Mouse (Mus musculus) limb, embryonic 12.5 days (tissue): ENCODE results near the gene Cxcl12. TPM values are rescaled to one million over a fixed set of nuclear protein-coding genes. Genes with fewer than 3 reads are reported as not detected.

ENCODE experiments used
- ATAC-seq: fragments of 200-750 bp; cut with Nextera tagmentation; 2 replicates; pipeline ENCODE4 v1.8.0; 2017; ENCODE audit warnings: low read depth, moderate TSS enrichment; ENCODE audit not compliant: insufficient number of reproducible peaks, insufficient read depth, low FRiP score, low TSS enrichment
- H3K27ac ChIP-seq: fragments of 300-500 bp; sonication (generic); 2 replicates; pipeline ENCODE4 v1.5.1; 2016; ENCODE audit warnings: mild to moderate bottlenecking, moderate library complexity
- H3K27me3 ChIP-seq: fragments of 300-500 bp; sonication (generic); 2 replicates; pipeline ENCODE4 v1.6.1; 2016; ENCODE audit warnings: mild to moderate bottlenecking, moderate library complexity
- H3K36me3 ChIP-seq: fragments of 300-500 bp; sonication (generic); 2 replicates; pipeline ENCODE4 v1.6.1; 2016; ENCODE audit warnings: mild to moderate bottlenecking, moderate library complexity
- H3K4me1 ChIP-seq: fragments of 300-500 bp; sonication (generic); replicated peaks from 2 replicates; pipeline ENCODE4 v1.6.1; 2016
- H3K4me2 ChIP-seq: fragments of 300-500 bp; sonication (generic); 2 replicates; pipeline ENCODE4 v1.6.1; 2016; ENCODE audit warnings: mild to moderate bottlenecking, moderate library complexity
- H3K4me3 ChIP-seq: fragments of 300-500 bp; sonication (generic); replicated peaks from 2 replicates; pipeline ENCODE4 v1.5.1; 2016; ENCODE audit warnings: mild to moderate bottlenecking
- H3K9ac ChIP-seq: fragments of 300-500 bp; sonication (generic); replicated peaks from 2 replicates; pipeline ENCODE4 v1.6.1; 2016; ENCODE audit warnings: mild to moderate bottlenecking, moderate library complexity
- H3K9me3 ChIP-seq: fragments of 300-500 bp; sonication (generic); 2 replicates; pipeline ENCODE4 v1.6.1; 2016; ENCODE audit warnings: mild to moderate bottlenecking, moderate library complexity
- WGBS: fragments of 180-500 bp; shearing (Covaris S2); methylation state at CpG from one replicate; pipeline ENCODE4 v1.1.7; 2016; 5-methylcytosine and 5-hydroxymethylcytosine counted together
- polyA plus RNA-seq: library from polyadenylated mRNA; unstranded; fragments of >200 nt; fragmentation: Nextera tagmentation; extraction: Ambion mirVana; gene quantifications from 2 replicates; pipeline ENCODE4 v1.2.1, GENCODE M21; 2016

Cxcl12 gene
- polyA plus RNA-seq, 1 experiment from 2014 or later: 66.4 TPM

DNA sequence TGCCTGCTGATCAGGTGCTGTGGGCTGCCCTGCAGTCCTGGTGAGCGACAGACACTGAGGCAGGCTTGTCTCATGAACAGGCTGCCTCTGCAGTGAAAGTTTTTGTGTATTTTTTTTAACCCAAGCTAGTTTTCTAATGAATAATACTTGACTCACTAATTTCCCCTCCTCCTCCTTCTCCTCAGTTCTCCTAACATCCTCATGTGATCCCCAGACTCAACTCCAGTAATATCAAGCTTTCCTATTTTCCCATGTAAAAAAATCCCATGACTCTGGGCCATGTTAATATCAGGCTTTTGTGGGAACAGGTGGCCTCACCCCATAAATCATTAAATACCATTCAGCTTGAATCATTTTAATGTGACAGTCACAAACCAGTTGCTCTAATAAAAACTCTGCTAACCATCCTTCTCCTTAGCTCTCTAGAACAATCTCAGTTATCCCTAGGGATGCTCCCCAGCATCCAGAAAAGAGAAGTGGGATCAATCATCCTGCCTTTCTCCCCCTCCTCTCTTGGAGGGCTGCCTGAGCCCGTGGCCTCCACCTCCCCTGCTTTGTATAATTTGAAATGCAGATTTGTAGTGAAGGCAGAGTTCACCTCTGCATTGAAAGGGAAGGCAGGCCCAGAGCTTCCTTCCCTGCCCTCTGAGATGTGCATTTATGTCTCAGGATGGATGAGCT, 6.9 kb downstream of the Cxcl12 start:
- no peak for ATAC-seq
- Histone ChIP-seq H3K4me2 (no peak overlapping the region), H3K36me3 (peaks cover 51% of the 10 kb centered on the region), H3K9me3 (no peaks in the 10 kb centered on the region), H3K4me3 (no peak overlapping the region), H3K9ac (no peak overlapping the region), H3K27ac (no peak overlapping the region), H3K27me3 (peaks cover 49% of the 10 kb centered on the region), H3K4me1 (peaks cover 10% of the 10 kb centered on the region)
- 34% methylated on average over 2 of the region's 2 CpGs for WGBS

DNA sequence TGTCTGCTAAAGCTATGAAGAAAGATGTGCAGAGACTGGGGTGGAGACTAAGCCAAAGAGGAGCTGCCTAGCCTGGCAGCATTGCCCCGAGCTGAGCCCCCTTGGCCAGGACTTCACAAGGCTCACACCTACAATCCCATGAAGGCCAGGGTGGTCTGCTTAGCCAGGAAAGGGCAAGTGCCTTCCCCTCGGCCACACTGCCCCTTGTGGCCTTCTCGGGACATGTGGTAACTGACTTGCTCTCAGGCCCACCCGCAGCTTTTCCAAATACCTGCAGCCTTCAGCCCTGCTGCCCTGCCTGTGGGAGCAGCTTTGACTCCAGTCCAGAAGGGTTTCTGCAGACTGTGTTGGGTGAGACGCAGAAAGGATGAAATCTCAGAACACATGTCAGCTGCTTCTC, 8.1 kb downstream of the Cxcl12 start:
- WGBS: 24% methylated on average over 5 of the region's 5 CpGs
- Histone ChIP-seq H3K4me2 (no peak overlapping the region), H3K9me3 (no peaks in the 10 kb centered on the region), H3K27me3 (peaks cover 38% of the 10 kb centered on the region), H3K4me1 (peaks cover 10% of the 10 kb centered on the region), H3K4me3 (no peak overlapping the region), H3K9ac (no peak overlapping the region), H3K36me3 (peaks cover 51% of the 10 kb centered on the region), H3K27ac (no peak overlapping the region)
- ATAC-seq: no peak

DNA sequence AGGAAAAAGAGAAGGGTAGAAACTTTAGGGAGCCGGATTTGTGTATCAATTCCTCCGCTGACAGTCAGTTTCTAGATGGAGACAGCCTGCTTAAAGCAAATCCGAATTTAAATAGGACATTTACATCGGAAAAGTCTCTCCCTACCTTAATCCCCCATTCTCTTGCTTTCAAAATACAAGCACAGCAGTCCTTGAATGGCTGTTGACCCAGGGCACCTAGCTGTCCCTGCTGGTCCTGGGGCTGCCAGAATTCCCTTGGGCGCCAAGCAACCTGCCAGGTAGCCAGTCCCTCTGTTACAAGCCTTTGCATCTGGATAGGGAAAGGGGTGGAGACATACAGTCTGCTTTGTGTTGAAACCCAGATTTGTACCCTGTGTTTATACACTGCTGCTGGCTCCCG, 12.0 kb downstream of the Cxcl12 start:
- Histone ChIP-seq H3K36me3 (peaks cover 34% of the 10 kb centered on the region), H3K9me3 (no peaks in the 10 kb centered on the region), H3K4me2 (no peak overlapping the region), H3K4me3 (no peak overlapping the region), H3K4me1 (peaks cover 10% of the 10 kb centered on the region), H3K9ac (no peak overlapping the region), H3K27me3 (peaks cover 13% of the 10 kb centered on the region), H3K27ac (no peak overlapping the region)
- no peak for ATAC-seq
- WGBS: 51% methylated on average over 6 of the region's 6 CpGs

DNA sequence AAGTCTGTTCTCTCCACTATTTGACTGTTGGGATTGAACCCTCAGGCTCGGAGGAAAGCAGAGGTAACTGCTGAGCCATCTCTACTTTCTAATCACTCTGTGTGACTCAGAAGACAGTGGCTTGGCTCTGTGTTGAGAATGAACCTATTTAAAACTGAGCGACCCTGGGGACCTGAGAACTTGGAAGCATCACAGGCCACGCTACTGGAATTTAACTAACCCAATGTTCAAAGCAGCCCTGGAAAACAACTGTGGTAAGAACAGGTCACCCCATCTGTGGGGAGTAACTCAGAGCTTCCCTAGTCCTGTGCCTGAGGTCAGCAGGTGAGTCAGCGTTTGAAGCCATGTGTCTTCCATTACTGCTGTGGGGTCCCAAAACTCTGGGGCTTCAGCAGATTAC, 17.0 kb downstream of the Cxcl12 start:
- Histone ChIP-seq H3K27me3 (no peaks in the 10 kb centered on the region), H3K9me3 (no peaks in the 10 kb centered on the region), H3K9ac (no peak overlapping the region), H3K4me2 (no peak overlapping the region), H3K27ac (no peak overlapping the region), H3K4me1 (peaks cover 9% of the 10 kb centered on the region; the same call in 1 of the 2 replicates), H3K4me3 (no peak overlapping the region), H3K36me3 (no peaks in the 10 kb centered on the region)
- no peak for ATAC-seq
- 69% methylated on average over 4 of the region's 4 CpGs for WGBS

DNA sequence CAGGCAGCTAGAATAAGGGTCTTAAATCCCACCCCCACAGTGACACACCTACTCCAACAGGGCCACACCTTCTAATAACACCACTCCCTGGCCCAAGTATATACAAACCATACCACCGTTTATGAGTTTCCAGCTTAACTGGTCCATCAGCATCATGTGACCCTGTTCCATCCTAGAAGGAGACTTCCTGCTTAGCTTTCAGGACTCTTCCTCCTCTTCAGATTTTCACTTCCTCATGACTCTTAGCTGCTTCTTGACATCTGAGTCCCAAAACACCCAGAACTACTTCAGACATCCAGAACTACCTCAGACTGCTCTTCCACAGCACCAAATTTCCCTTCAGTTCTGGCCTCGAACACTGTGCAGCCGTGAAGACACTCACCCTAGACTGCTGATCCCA, 22.1 kb downstream of the Cxcl12 start:
- Histone ChIP-seq H3K36me3 (no peaks in the 10 kb centered on the region), H3K27me3 (no peaks in the 10 kb centered on the region), H3K4me1 (peaks cover 9% of the 10 kb centered on the region; the same call in 1 of the 2 replicates), H3K27ac (no peak overlapping the region), H3K9ac (no peak overlapping the region), H3K9me3 (no peaks in the 10 kb centered on the region), H3K4me2 (no peak overlapping the region), H3K4me3 (no peak overlapping the region)
- 91% methylated on average over 3 of the region's 3 CpGs for WGBS
- no peak for ATAC-seq

DNA sequence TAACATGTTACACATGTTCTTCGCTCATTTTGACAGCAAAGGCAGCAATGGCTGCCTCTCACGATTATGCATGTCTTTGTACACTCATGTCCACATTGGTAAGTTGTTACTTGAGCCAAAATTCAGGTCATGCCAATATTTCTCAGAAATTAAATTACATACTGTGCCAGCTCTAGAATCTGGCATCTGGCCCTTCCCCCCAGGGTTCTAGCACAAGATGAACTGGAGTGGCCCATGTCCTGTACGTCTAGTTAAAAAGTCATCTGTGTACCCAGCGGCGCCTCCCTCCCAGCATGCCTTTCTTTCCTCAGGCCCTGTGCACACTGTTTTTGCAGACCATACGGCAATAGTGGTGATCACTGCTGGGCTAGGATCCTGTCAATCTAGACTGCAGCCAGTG, 23.4 kb downstream of the Cxcl12 start:
- H3K4me2 ChIP-seq: no peak overlapping the region
- ATAC-seq: no peak
- WGBS: 80% methylated on average over 6 of the region's 6 CpGs
- H3K9me3 ChIP-seq: no peaks in the 10 kb centered on the region
- peaks cover 6% of the 10 kb centered on the region; the same call in 1 of the 2 replicates for H3K4me1 ChIP-seq
- H3K4me3 ChIP-seq: no peak overlapping the region
- H3K27me3 ChIP-seq: no peaks in the 10 kb centered on the region
- H3K9ac ChIP-seq: no peak overlapping the region
- no peak overlapping the region for H3K27ac ChIP-seq
- no peaks in the 10 kb centered on the region for H3K36me3 ChIP-seq

DNA sequence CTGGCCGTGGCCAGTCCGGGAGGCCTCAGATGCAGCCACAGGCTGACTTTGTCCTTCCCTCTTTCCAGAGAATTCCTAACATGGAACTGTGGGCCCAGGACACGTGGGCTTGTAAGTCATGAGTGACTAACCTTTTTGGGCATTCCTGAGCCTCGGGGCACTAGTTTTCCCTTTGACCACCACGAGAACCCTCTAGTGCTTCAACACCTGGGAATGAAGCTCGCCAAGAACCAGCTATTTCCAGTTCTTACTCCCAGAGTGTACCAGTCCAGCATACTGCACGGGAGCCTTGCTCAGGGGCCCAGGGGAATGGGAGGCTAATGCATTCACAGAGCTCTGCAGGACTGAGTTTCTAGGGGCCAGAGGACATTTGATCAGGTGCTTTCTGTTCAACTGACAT, 24.3 kb downstream of the Cxcl12 start:
- Histone ChIP-seq H3K27ac (no peak overlapping the region), H3K4me1 (no peaks in the 10 kb centered on the region), H3K27me3 (no peaks in the 10 kb centered on the region), H3K9me3 (no peaks in the 10 kb centered on the region), H3K4me2 (no peak overlapping the region), H3K4me3 (no peak overlapping the region), H3K9ac (no peak overlapping the region), H3K36me3 (no peaks in the 10 kb centered on the region)
- 79% methylated on average over 7 of the region's 7 CpGs for WGBS
- no peak for ATAC-seq

DNA sequence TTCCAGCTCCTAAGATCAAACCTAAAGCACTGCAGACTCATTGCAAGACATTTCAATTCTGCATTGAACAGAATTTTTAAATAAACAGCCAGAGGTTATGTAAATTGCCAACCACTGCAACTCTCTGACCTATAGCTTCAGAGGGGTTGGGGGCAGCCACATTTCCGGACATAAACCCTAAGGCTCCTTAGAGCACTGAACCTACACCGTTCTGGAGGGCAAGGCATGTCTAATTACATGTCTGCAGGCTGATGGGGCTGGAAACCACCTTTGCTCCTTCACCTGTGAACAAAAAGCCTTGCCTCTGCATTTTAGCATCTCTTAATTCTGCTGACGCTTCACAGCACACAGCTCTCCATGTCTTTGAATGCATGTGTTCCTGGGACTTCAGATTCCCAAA, 26.9 kb downstream of the Cxcl12 start:
- ATAC-seq: no peak
- H3K9me3 ChIP-seq: no peaks in the 10 kb centered on the region
- 74% methylated on average over 3 of the region's 3 CpGs for WGBS
- H3K9ac ChIP-seq: no peak overlapping the region
- H3K27ac ChIP-seq: no peak overlapping the region
- H3K4me3 ChIP-seq: no peak overlapping the region
- no peak overlapping the region for H3K4me2 ChIP-seq
- no peaks in the 10 kb centered on the region for H3K4me1 ChIP-seq
- no peaks in the 10 kb centered on the region for H3K27me3 ChIP-seq
- H3K36me3 ChIP-seq: no peaks in the 10 kb centered on the region

DNA sequence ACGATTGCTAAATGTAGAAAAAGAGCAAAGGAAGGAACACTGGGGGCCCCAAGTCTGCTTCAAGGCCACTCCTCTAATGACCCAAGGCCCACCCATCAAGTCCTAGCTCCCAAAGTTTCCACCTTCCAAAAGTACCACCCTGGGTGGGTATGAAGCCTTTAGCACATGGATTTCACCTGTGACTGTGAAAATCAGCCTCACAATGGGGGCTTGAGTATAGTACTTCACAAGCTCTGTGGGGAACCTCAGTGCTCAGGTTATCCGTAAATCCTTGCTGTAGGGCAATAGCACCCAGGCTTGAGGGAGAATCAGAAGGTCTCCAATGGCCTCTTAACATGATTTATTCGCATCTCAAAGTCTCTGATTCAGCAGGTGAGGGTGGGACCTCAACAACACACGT, 30.5 kb downstream of the Cxcl12 start:
- Histone ChIP-seq H3K36me3 (no peaks in the 10 kb centered on the region), H3K27me3 (peaks cover 5% of the 10 kb centered on the region; the same call in 1 of the 2 replicates), H3K9ac (no peak overlapping the region), H3K4me3 (no peak overlapping the region), H3K9me3 (no peaks in the 10 kb centered on the region), H3K4me2 (no peak overlapping the region), H3K4me1 (no peaks in the 10 kb centered on the region), H3K27ac (no peak overlapping the region)
- ATAC-seq: no peak
- 69% methylated on average over 4 of the region's 4 CpGs for WGBS

DNA sequence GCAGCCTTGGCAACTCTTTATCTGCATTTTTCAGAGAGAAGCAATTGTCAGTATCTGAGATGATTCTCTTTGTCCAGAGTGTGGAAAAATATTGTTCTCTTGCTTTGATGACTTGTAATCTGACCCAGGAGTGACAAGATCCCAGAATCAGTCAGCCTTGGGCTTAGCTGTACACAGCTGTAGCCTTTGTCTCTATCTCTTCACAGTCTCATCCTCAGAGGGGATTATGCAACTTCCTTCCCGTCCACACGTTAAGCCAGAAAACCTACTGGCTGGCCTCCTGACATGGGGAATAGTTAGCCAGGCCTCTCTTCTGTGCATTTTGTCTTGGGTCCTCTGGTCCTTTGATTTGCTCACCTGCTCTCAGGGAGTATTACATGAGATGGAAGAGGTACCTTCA, 31.4 kb downstream of the Cxcl12 start:
- no peaks in the 10 kb centered on the region for H3K36me3 ChIP-seq
- no peak overlapping the region for H3K9ac ChIP-seq
- H3K4me2 ChIP-seq: no peak overlapping the region
- H3K27ac ChIP-seq: no peak overlapping the region
- no peaks in the 10 kb centered on the region for H3K4me1 ChIP-seq
- peaks cover 5% of the 10 kb centered on the region; the same call in 1 of the 2 replicates for H3K27me3 ChIP-seq
- H3K9me3 ChIP-seq: no peaks in the 10 kb centered on the region
- WGBS: 51% methylated on average over 2 of the region's 2 CpGs
- H3K4me3 ChIP-seq: no peak overlapping the region
- ATAC-seq: no peak

DNA sequence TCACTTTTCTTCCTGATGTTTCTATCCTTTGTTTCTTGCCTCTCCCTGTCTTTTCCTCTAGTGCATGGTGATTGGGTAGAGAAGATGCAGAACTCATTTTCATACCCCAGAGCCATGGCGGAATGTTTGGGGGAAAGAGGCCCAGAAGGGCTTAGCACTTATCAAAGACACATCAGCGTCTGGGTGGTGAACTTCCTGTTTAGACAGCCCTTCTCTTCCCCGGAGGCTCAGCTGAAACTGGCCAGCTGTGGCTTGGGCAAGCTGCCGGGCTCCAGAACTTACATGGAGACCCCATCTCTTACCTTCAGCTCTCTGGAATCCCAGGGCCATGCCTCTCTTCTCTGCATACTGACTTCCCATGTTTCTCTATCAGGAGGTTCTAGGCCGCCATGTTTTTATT, 32.6 kb downstream of the Cxcl12 start:
- whole genome bisulfite sequencing: 59% methylated on average over 5 of the region's 5 CpGs
- Histone ChIP-seq H3K4me2 (no peak overlapping the region), H3K4me3 (no peak overlapping the region), H3K36me3 (no peaks in the 10 kb centered on the region), H3K4me1 (no peaks in the 10 kb centered on the region), H3K9ac (no peak overlapping the region), H3K27ac (no peak overlapping the region), H3K9me3 (no peaks in the 10 kb centered on the region), H3K27me3 (peaks cover 5% of the 10 kb centered on the region; the same call in 1 of the 2 replicates)
- no peak for ATAC-seq

DNA sequence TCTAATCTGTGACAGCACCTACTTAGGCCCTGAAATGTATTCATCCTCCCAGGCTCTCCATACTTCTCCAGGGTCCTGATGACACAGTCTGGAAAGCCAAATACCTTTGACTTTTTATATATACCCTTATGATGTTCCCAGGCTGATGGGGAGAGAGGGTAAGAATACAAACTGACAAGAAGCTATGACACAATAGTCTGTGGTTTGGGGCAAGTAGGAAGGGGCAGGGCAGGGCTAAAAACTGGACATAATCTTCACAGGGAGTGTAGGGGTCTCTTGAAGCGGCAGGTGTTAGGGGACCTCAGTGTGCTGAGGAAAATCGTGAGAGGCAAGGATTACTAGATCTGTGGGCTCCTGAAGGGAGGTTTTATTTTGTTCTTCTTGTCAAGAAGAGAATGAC, 33.1 kb downstream of the Cxcl12 start:
- WGBS: 86% methylated on average over 2 of the region's 2 CpGs
- H3K36me3 ChIP-seq: no peaks in the 10 kb centered on the region

More for the DNA sequence above, 33.1 kb downstream of the Cxcl12 start:
- H3K9me3 ChIP-seq: no peaks in the 10 kb centered on the region
- no peak overlapping the region for H3K4me3 ChIP-seq
- H3K9ac ChIP-seq: no peak overlapping the region
- H3K4me2 ChIP-seq: no peak overlapping the region
- peaks cover 5% of the 10 kb centered on the region; the same call in 1 of the 2 replicates for H3K27me3 ChIP-seq
- no peaks in the 10 kb centered on the region for H3K4me1 ChIP-seq
- no peak for ATAC-seq
- H3K27ac ChIP-seq: no peak overlapping the region
